Mouse (Mus musculus): ENCODE results near the gene Zfr. TPM values are rescaled to one million over a fixed set of nuclear protein-coding genes. Genes with fewer than 3 reads are reported as not detected.
"Not testable (repeated sequence)": the region's sequence is repeated elsewhere in the genome, so short reads cannot be mapped to it uniquely, and the experiment has no call there.

The Zfr gene
- polyA plus RNA-seq, 1 experiment from 2014 or later, result 52.9 TPM

- Histone ChIP-seq H3K36me3 (ENCODE audit: control insufficient read depth, insufficient read depth, low read length) (no peaks in the 10 kb centered on the region; the same call in 1 of the 2 replicates), H3K27me3 (ENCODE audit: control insufficient read depth, insufficient read depth, low read length) (no peaks in the 10 kb centered on the region), H3K27ac (replicated peaks) (no peak overlapping the region), H3K4me3 (ENCODE audit: low read depth, low read length) (no peak overlapping the region), H3K9me3 (ENCODE audit: control insufficient read depth, low read length) (no peaks in the 10 kb centered on the region), H3K4me2 (replicated peaks; ENCODE audit: low read depth) (no peak overlapping the region), H3K9ac (ENCODE audit: low read length) (no peak overlapping the region), H3K4me1 (replicated peaks; ENCODE audit: control insufficient read depth, insufficient read depth) (no peaks in the 10 kb centered on the region)
- no peak for ATAC-seq (ENCODE audit: low FRiP score, low TSS enrichment)
- no peak for DNase-seq (ENCODE audit: low spot score)
- no peak for TF ChIP-seq EP300 (optimal IDR thresholded peaks at IDR 0.05)
- TF ChIP-seq CTCF (IDR thresholded peaks at IDR 0.05; ENCODE audit: low read depth), result no peak
- WGBS, result 85% methylated on average over 8 of the region's 8 CpGs
Observed at GRCm38 (mm10) chr15:12140985-12141729, 23.5 kb downstream of the Zfr start.

- H3K4me3 ChIP-seq (ENCODE audit: low read depth, low read length), result no peak overlapping the region
- 92% methylated on average over 2 of the region's 2 CpGs for WGBS
- no peak overlapping the region for H3K27ac ChIP-seq (replicated peaks)
- H3K27me3 ChIP-seq (ENCODE audit: control insufficient read depth, insufficient read depth, low read length), result no peaks in the 10 kb centered on the region
- DNase-seq (ENCODE audit: low spot score) (no peak), ATAC-seq (ENCODE audit: low FRiP score, low TSS enrichment) (no peak)
- H3K9me3 ChIP-seq (ENCODE audit: control insufficient read depth, low read length), result no peaks in the 10 kb centered on the region
- H3K4me1 ChIP-seq (replicated peaks; ENCODE audit: control insufficient read depth, insufficient read depth), result no peaks in the 10 kb centered on the region
- H3K4me2 ChIP-seq (replicated peaks; ENCODE audit: low read depth), result no peak overlapping the region
- H3K36me3 ChIP-seq (ENCODE audit: control insufficient read depth, insufficient read depth, low read length), result peaks cover 13% of the 10 kb centered on the region
- TF ChIP-seq EP300 (optimal IDR thresholded peaks at IDR 0.05), result no peak
- no peak for TF ChIP-seq CTCF (IDR thresholded peaks at IDR 0.05; ENCODE audit: low read depth)
- no peak overlapping the region for H3K9ac ChIP-seq (ENCODE audit: low read length)
Observed at GRCm38 (mm10) chr15:12147423-12147822, 29.8 kb downstream of the Zfr start.

- TF ChIP-seq CTCF (IDR thresholded peaks at IDR 0.05; ENCODE audit: low read depth), result no peak
- DNase-seq (ENCODE audit: low spot score) (no peak), ATAC-seq (ENCODE audit: low FRiP score, low TSS enrichment) (no peak)
- H3K4me2 ChIP-seq (replicated peaks; ENCODE audit: low read depth), result no peak overlapping the region
- no peak overlapping the region for H3K27ac ChIP-seq (replicated peaks)
- H3K9ac ChIP-seq (ENCODE audit: low read length), result no peak overlapping the region
- H3K36me3 ChIP-seq (ENCODE audit: control insufficient read depth, insufficient read depth, low read length), result peaks cover 16% of the 10 kb centered on the region
- H3K27me3 ChIP-seq (ENCODE audit: control insufficient read depth, insufficient read depth, low read length), result no peaks in the 10 kb centered on the region
- H3K4me1 ChIP-seq (replicated peaks; ENCODE audit: control insufficient read depth, insufficient read depth), result no peaks in the 10 kb centered on the region
- 68% methylated on average over 6 of the region's 6 CpGs for WGBS
- H3K9me3 ChIP-seq (ENCODE audit: control insufficient read depth, low read length), result no peaks in the 10 kb centered on the region
- no peak overlapping the region for H3K4me3 ChIP-seq (ENCODE audit: low read depth, low read length)
Observed at GRCm38 (mm10) chr15:12149501-12149900, 31.9 kb downstream of the Zfr start.

- Histone ChIP-seq H3K9me3 (ENCODE audit: control insufficient read depth, low read length) (no peaks in the 10 kb centered on the region), H3K27me3 (ENCODE audit: control insufficient read depth, insufficient read depth, low read length) (no peaks in the 10 kb centered on the region), H3K9ac (ENCODE audit: low read length) (no peak overlapping the region), H3K27ac (replicated peaks) (no peak overlapping the region), H3K4me2 (replicated peaks; ENCODE audit: low read depth) (no peak overlapping the region), H3K36me3 (ENCODE audit: control insufficient read depth, insufficient read depth, low read length) (peaks cover 25% of the 10 kb centered on the region), H3K4me1 (replicated peaks; ENCODE audit: control insufficient read depth, insufficient read depth) (no peaks in the 10 kb centered on the region), H3K4me3 (ENCODE audit: low read depth, low read length) (no peak overlapping the region)
- 68% methylated on average over 3 of the region's 3 CpGs for WGBS
- TF ChIP-seq EP300 (optimal IDR thresholded peaks at IDR 0.05) (no peak), CTCF (IDR thresholded peaks at IDR 0.05; ENCODE audit: low read depth) (no peak)
- no peak for ATAC-seq (ENCODE audit: low FRiP score, low TSS enrichment)
- no peak for DNase-seq (ENCODE audit: low spot score)
Observed at GRCm38 (mm10) chr15:12153747-12154146, 36.1 kb downstream of the Zfr start.

GRCm38 (mm10) chr15:12178126-12178525 lies 60.5 kb downstream of the Zfr start:
- no peak overlapping the region for H3K4me3 ChIP-seq (ENCODE audit: low read depth, low read length)

GRCm38 (mm10) chr15:12181181-12181805 lies 63.7 kb downstream of the Zfr start:
- ATAC-seq (ENCODE audit: low FRiP score, low TSS enrichment); DNase-seq (ENCODE audit: low spot score): not testable (repeated sequence)

More at GRCm38 (mm10) chr15:12178126-12178525, 60.5 kb downstream of the Zfr start:
- Histone ChIP-seq H3K27me3 (ENCODE audit: control insufficient read depth, insufficient read depth, low read length) (no peaks in the 10 kb centered on the region), H3K4me1 (replicated peaks; ENCODE audit: control insufficient read depth, insufficient read depth) (no peaks in the 10 kb centered on the region), H3K9me3 (ENCODE audit: control insufficient read depth, low read length) (no peaks in the 10 kb centered on the region), H3K4me2 (replicated peaks; ENCODE audit: low read depth) (no peak overlapping the region), H3K9ac (ENCODE audit: low read length) (no peak overlapping the region), H3K27ac (replicated peaks) (no peak overlapping the region), H3K36me3 (ENCODE audit: control insufficient read depth, insufficient read depth, low read length) (peaks cover 13% of the 10 kb centered on the region)
- ATAC-seq (ENCODE audit: low FRiP score, low TSS enrichment) (no peak), DNase-seq (ENCODE audit: low spot score) (no peak)
- TF ChIP-seq EP300 (optimal IDR thresholded peaks at IDR 0.05) (no peak), CTCF (IDR thresholded peaks at IDR 0.05; ENCODE audit: low read depth) (no peak)
- WGBS, result 81% methylated on average over 5 of the region's 5 CpGs

More at GRCm38 (mm10) chr15:12181181-12181805, 63.7 kb downstream of the Zfr start:
- 87% methylated on average over 12 of the region's 13 CpGs for WGBS
- not testable (repeated sequence) for H3K4me3 ChIP-seq (ENCODE audit: low read depth, low read length); H3K27ac ChIP-seq (replicated peaks); H3K4me2 ChIP-seq (replicated peaks; ENCODE audit: low read depth); H3K27me3 ChIP-seq (ENCODE audit: control insufficient read depth, insufficient read depth, low read length); H3K9ac ChIP-seq (ENCODE audit: low read length); H3K9me3 ChIP-seq (ENCODE audit: control insufficient read depth, low read length); H3K36me3 ChIP-seq (ENCODE audit: control insufficient read depth, insufficient read depth, low read length); H3K4me1 ChIP-seq (replicated peaks; ENCODE audit: control insufficient read depth, insufficient read depth)
